Mouse (Mus musculus): ENCODE results near the gene Npat. TPM values are rescaled to one million over a fixed set of nuclear protein-coding genes. Genes with fewer than 3 reads are reported as not detected.

Npat gene
- total and polyA plus RNA-seq, 2 experiments from 2014 or later: 8.6 to 17.4 TPM

DNA sequence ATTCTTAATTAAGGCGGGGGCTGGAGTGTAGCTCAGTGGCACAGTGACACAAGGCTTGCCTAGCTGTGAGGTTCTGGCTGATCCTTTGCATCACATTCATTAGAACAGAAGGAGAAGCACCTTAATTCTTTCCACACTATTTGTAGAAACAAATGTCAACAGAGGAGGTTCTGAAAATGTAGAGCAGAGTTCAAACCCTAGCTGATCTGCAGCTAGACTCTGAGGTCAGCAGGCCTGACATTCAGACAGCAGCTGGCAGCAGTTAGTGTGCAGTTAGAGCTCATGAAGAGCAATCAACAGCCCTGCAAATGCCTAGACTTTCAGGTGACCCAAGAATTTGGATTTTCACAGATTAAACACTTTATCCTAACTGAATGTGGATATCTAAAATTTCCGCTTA lies 64.7 kb downstream of the Npat start:
- TF ChIP-seq CTCF (IDR thresholded peaks at IDR 0.05; ENCODE audit: low read depth): no peak
- no peak overlapping the region for H3K4me3 ChIP-seq (ENCODE audit: low read depth, low read length)
- no peaks in the 10 kb centered on the region; the same call in 1 of the 2 replicates for H3K36me3 ChIP-seq (ENCODE audit: insufficient read depth)
- no peak overlapping the region for H3K4me2 ChIP-seq (ENCODE audit: low read depth)
- WGBS: 90% methylated on average over 2 of the region's 2 CpGs
- no peak overlapping the region for H3K27ac ChIP-seq (ENCODE audit: low read depth, low read length)
- H3K27me3 ChIP-seq (ENCODE audit: insufficient read depth, low read length): no peaks in the 10 kb centered on the region
- ATAC-seq (no peak), DNase-seq (no peak)
- H3K4me1 ChIP-seq (ENCODE audit: insufficient read depth): no peaks in the 10 kb centered on the region
- H3K9ac ChIP-seq: no peak overlapping the region
- H3K9me3 ChIP-seq (ENCODE audit: low read length): no peaks in the 10 kb centered on the region

DNA sequence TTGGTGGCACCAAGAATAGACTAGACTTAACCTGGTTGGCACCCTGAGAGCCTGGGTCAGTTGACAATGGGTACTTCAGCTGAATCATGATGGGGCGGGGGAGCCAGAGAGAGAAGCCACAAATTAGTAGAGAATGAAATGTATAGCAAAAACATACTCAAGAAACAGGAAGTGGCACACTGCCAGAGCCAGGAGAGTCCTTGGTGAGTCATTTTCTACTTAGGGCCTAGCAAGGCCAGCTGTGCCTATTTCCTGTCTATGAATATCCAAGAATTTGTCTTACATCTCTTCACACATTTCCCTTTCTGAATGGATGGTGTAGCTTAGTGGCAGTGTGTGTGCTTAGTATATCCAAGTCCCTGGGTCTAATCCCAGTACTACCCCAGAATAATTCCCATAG lies 66.5 kb downstream of the Npat start:
- H3K4me1 ChIP-seq (ENCODE audit: insufficient read depth): no peaks in the 10 kb centered on the region
- H3K27ac ChIP-seq (ENCODE audit: low read depth, low read length): no peak overlapping the region
- WGBS: 82% methylated on average over 1 of the region's 1 CpGs
- no peaks in the 10 kb centered on the region for H3K27me3 ChIP-seq (ENCODE audit: insufficient read depth, low read length)
- H3K9ac ChIP-seq: no peak overlapping the region
- no peaks in the 10 kb centered on the region for H3K36me3 ChIP-seq (ENCODE audit: insufficient read depth)
- no peak overlapping the region for H3K4me2 ChIP-seq (ENCODE audit: low read depth)
- H3K9me3 ChIP-seq (ENCODE audit: low read length): no peaks in the 10 kb centered on the region
- no peak overlapping the region for H3K4me3 ChIP-seq (ENCODE audit: low read depth, low read length)
- ATAC-seq (no peak), DNase-seq (no peak)
- no peak for TF ChIP-seq CTCF (IDR thresholded peaks at IDR 0.05; ENCODE audit: low read depth)

DNA sequence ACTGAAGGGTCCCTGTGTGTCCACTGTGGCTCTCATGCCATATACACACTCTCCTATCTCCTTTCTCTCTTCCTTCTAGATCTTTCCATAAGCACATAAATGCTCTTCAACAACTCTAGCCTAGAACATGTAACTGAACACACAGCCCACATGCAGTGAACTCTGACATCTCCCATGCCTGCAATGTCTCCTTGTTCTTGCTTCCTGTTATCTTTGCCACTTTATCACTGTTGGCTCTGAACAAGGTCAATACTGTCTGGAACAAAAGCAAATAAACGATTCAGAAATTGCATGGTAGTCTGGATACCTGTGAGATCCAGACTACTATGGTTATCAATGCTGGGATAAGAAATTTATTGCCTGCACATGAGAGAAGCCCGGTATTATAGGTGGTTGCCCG lies 67.0 kb downstream of the Npat start:
- H3K27me3 ChIP-seq (ENCODE audit: insufficient read depth, low read length): no peaks in the 10 kb centered on the region
- H3K4me1 ChIP-seq (ENCODE audit: insufficient read depth): peaks cover under 1% of the 10 kb centered on the region; the same call in 1 of the 2 replicates
- no peak for TF ChIP-seq CTCF (IDR thresholded peaks at IDR 0.05; ENCODE audit: low read depth)
- no peak overlapping the region for H3K27ac ChIP-seq (ENCODE audit: low read depth, low read length)
- DNase-seq (no peak), ATAC-seq (no peak)
- WGBS: 90% methylated on average over 3 of the region's 3 CpGs
- no peak overlapping the region for H3K4me3 ChIP-seq (ENCODE audit: low read depth, low read length)
- H3K9ac ChIP-seq: no peak overlapping the region
- H3K4me2 ChIP-seq (ENCODE audit: low read depth): no peak overlapping the region
- no peaks in the 10 kb centered on the region for H3K36me3 ChIP-seq (ENCODE audit: insufficient read depth)
- H3K9me3 ChIP-seq (ENCODE audit: low read length): no peaks in the 10 kb centered on the region

DNA sequence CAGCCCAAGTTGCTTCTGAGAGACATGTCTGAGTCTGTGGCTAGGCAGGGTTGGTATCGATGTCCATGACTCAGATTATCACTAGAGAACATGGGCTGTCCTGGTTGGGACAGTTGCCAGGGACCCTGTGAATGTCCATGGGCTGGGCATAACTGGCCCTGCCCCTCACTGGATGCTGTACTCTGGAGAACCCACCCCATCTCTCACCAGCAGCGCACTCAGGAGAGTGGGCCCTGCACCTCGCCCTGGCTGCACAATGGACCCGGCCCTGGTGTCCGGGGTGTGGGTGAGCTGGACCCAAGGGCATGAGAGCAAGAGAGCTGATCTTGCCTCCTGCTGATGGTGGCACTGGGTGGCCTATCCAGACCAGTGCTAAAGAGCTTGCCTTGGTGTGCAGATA lies 68.1 kb downstream of the Npat start:
- DNase-seq (no peak), ATAC-seq (no peak)
- TF ChIP-seq CTCF (IDR thresholded peaks at IDR 0.05; ENCODE audit: low read depth): no peak
- H3K36me3 ChIP-seq (ENCODE audit: insufficient read depth): no peaks in the 10 kb centered on the region
- H3K9me3 ChIP-seq (ENCODE audit: low read length): no peaks in the 10 kb centered on the region
- no peak overlapping the region for H3K27ac ChIP-seq (ENCODE audit: low read depth, low read length)
- H3K4me1 ChIP-seq (ENCODE audit: insufficient read depth): peaks cover 6% of the 10 kb centered on the region
- no peaks in the 10 kb centered on the region for H3K27me3 ChIP-seq (ENCODE audit: insufficient read depth, low read length)
- no peak overlapping the region for H3K4me2 ChIP-seq (ENCODE audit: low read depth)
- H3K4me3 ChIP-seq (ENCODE audit: low read depth, low read length): no peak overlapping the region
- no peak overlapping the region for H3K9ac ChIP-seq
- WGBS: 91% methylated on average over 5 of the region's 5 CpGs

DNA sequence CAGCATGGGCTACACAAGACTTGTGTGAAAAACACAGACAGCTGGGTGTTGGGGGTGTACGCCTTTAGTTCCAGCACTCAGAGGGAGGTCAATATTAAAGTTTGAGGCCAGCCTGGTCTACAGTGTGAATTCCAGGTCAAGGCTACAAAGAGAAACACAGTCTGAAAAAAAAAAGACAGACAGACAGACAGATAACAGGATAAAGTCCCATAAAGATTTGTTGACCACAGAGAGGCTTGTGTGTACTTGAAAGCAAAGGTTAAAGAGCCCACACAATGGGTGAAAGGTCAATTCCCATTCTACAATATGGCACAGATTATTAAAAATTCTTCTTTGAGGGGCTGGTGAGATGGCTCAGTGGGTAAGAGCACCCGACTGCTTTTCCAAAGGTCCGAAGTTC lies 70.3 kb downstream of the Npat start:
- no peak overlapping the region for H3K27ac ChIP-seq (ENCODE audit: low read depth, low read length)
- TF ChIP-seq CTCF (IDR thresholded peaks at IDR 0.05; ENCODE audit: low read depth): no peak

DNA sequence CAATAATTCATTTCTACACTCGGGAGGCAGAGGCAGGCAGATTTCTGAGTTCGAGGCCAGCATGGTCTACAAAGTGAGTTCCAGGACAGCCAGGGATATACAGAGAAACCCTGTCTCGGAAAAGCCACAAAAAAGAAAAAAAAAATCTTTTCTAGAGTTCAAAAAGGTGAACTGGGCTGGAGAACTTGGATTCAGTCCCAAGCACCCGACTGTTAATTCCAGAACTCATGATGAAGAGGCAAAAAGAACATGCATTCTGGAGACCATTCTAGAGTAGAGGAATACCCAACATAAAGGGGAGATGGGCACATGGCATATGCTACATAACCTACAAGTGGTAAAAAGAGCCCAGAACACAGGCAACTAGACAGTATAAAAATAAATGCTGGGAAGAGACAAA lies 71.0 kb downstream of the Npat start:
- Histone ChIP-seq H3K36me3 (ENCODE audit: insufficient read depth) (no peaks in the 10 kb centered on the region), H3K4me2 (ENCODE audit: low read depth) (no peak overlapping the region), H3K27ac (ENCODE audit: low read depth, low read length) (no peak overlapping the region), H3K9ac (no peak overlapping the region), H3K4me1 (ENCODE audit: insufficient read depth) (peaks cover 6% of the 10 kb centered on the region), H3K4me3 (ENCODE audit: low read depth, low read length) (no peak overlapping the region), H3K27me3 (ENCODE audit: insufficient read depth, low read length) (no peaks in the 10 kb centered on the region), H3K9me3 (ENCODE audit: low read length) (no peaks in the 10 kb centered on the region)
- ATAC-seq (no peak), DNase-seq (no peak)
- no peak for TF ChIP-seq CTCF (IDR thresholded peaks at IDR 0.05; ENCODE audit: low read depth)
- 89% methylated on average over 4 of the region's 4 CpGs for WGBS

More for the DNA sequence above, 70.3 kb downstream of the Npat start:
- Histone ChIP-seq H3K36me3 (ENCODE audit: insufficient read depth) (no peaks in the 10 kb centered on the region), H3K4me1 (ENCODE audit: insufficient read depth) (peaks cover 6% of the 10 kb centered on the region), H3K9me3 (ENCODE audit: low read length) (no peaks in the 10 kb centered on the region), H3K4me2 (ENCODE audit: low read depth) (no peak overlapping the region), H3K4me3 (ENCODE audit: low read depth, low read length) (no peak overlapping the region), H3K27me3 (ENCODE audit: insufficient read depth, low read length) (no peaks in the 10 kb centered on the region), H3K9ac (no peak overlapping the region)
- ATAC-seq (no peak), DNase-seq (no peak)
- 95% methylated on average over 3 of the region's 3 CpGs for WGBS

DNA sequence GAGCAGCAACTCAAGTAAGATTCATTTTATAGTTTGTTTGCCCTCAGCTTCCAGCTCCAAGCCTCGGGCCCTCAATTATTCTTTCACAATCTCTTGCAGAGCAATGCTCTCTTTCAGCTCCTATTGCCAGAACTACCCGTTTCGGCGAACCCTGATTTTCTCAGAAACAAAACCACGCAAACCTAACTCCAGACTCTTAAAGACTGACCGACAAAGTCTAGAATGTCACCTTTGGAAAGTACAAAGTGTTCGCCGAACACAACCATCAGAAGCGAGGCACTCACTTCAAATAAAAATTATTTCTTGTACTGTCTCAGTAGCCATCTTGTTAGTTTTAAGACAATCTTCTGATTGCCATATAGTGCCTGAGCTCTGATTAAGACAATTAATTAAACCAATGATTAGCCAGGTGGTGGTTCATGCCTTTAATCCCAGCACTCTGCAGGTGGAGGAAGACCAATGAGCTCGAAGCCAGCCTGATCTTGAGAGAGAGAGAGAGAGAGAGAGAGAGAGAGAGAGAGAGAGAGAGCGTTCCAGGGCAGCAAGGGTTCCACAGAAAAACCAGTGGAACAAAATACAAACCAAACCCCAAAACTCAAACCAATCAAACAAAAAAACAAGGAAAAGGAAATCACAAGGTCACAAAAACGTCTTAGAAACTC lies 72.6 kb downstream of the Npat start:
- peak; percentile 32; the same call in 1 of the 2 replicates for ATAC-seq
- peak overlapping the region; percentile 90 for H3K27ac ChIP-seq (ENCODE audit: low read depth, low read length)
- H3K4me1 ChIP-seq (ENCODE audit: insufficient read depth): peaks cover 6% of the 10 kb centered on the region
- H3K9ac ChIP-seq: peak overlapping the region; percentile 96
- no peaks in the 10 kb centered on the region for H3K9me3 ChIP-seq (ENCODE audit: low read length)
- TF ChIP-seq CTCF (IDR thresholded peaks at IDR 0.05; ENCODE audit: low read depth): no peak
- no peak for DNase-seq
- H3K4me2 ChIP-seq (ENCODE audit: low read depth): peak overlapping the region; percentile 83
- H3K36me3 ChIP-seq (ENCODE audit: insufficient read depth): no peaks in the 10 kb centered on the region
- 61% methylated on average over 12 of the region's 12 CpGs for WGBS
- H3K4me3 ChIP-seq (ENCODE audit: low read depth, low read length): peak overlapping the region; percentile 88
- H3K27me3 ChIP-seq (ENCODE audit: insufficient read depth, low read length): no peaks in the 10 kb centered on the region
